Mouse (Mus musculus) ES-E14 (cell line): ENCODE data around the gene Gipc2.

Experiments
- CHD2 ChIP-seq: IDR thresholded peaks from 2 replicates; pipeline ENCODE4 v1.6.1; 2014; ENCODE audit warnings: mild to moderate bottlenecking, low read depth, low read length, inconsistent platforms
- HCFC1 ChIP-seq: IDR thresholded peaks from 2 replicates; pipeline ENCODE4 v1.6.1; 2012; ENCODE audit warnings: low read length, inconsistent platforms, borderline replicate concordance; ENCODE audit not compliant: insufficient read depth
- MAFK ChIP-seq: IDR thresholded peaks from 2 replicates; pipeline ENCODE4 v1.6.1; 2014; ENCODE audit warnings: mild to moderate bottlenecking, low read depth, low read length, inconsistent platforms; ENCODE audit not compliant: insufficient read depth
- ZC3H11A ChIP-seq: IDR thresholded peaks from 2 replicates; pipeline ENCODE4 v1.6.1; 2012; ENCODE audit warnings: low read depth, mild to moderate bottlenecking, inconsistent platforms, low read length, borderline replicate concordance
- ZNF384 ChIP-seq: IDR thresholded peaks from 2 replicates; pipeline ENCODE4 v1.6.1; 2012; ENCODE audit warnings: low read depth, low read length, inconsistent platforms

DNA sequence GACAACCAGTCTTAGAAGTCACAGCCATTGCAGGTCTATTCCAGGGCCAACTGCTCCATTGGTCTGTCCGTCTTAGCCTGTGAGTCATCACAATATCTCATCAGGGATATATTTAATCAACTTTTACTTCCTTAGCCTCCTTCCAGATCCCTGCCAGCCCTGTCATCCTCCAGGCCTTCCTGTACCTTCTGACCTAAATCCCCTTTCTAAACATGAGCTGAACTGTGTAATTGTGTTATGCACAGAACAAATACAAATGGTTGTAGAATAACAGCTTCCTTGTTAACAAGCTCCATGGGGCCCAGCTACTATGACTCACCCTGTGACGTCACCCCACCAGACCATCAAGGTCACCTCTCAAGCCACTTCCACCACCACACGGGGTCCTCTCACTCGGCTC lies 111.8 kb downstream of the Gipc2 start:
- TF ChIP-seq MAFK (no peak), CHD2 (no peak), HCFC1 (no peak), ZNF384 (no peak), ZC3H11A (no peak)
